Mouse (Mus musculus) megakaryocyte, embryonic 14.5 days (primary cell): Measurements from ENCODE around the gene Cdh26.

Experiments
- FLI1 ChIP-seq: IDR thresholded peaks from 2 replicates; pipeline ENCODE4 v1.6.1; 2012; ENCODE audit warnings: low read length, inconsistent platforms, mixed read lengths
- GATA1 ChIP-seq: IDR thresholded peaks from 3 replicates; pipeline ENCODE4 v1.6.1; 2012; ENCODE audit warnings: mixed read lengths, low read length, inconsistent platforms, borderline replicate concordance

DNA sequence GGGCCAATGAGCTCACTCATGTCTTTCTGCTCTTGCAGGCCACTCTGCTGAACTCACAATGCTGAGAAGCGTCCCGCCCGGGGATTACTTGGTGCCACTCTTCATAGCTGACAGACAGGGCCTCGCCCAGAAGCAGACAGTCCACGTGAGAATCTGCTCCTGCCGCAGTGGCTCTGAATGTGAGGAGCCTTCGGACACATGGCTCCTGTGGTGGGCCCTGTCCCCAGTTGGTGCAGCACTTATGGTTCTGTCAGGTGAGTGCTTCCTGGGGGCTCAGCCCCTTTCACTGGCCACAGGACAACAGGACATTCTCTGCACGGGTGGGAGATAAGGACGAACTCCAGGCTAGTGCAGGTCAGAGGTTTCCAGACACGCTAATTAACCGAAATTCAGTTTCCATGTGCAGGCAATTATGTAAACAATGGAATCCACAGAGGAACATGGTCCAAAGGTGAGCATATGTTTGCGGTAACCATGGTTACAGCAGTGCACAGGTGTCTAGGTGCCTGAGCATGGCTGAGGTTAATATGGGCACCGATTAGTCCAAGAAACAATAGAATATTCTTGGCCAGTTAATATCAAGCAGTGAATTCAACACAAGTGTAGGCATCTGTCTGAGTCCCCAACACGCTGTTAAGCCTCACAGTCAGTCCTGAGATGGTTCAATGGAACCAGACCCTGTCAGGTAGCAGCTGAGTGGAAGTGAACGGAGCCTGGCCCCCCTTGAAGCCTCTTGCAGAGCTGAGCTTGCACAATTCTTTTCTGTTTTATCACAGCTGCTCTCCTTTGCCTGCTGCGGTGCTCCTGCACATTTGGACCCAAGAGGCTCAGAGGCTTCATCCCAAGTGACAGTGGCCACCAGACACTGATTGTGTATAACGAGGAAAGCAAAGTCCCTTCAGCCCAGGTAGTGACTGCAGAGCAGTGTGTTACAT lies 41.5 kb downstream of the Cdh26 start:
- TF ChIP-seq GATA1 (no peak), FLI1 (no peak)
